Mouse (Mus musculus) Patski (cell line): ENCODE measurements around the gene Fbxl17. TPM values are rescaled to one million over a fixed set of nuclear protein-coding genes. Genes with fewer than 3 reads are reported as not detected.

Experiments used
- ATAC-seq: fragments of 100-300 bp; one replicate; pipeline ENCODE4 v1.8.0; 2021
- CTCF ChIA-PET: fragments of 350-600 bp; sonication (Branson Sonifier 250); formaldehyde crosslinking; loops from one replicate; lab custom pipeline; 2022; ENCODE audit warnings: inconsistent platforms; lab: Charles Lee
- POLR2A ChIA-PET: fragments of 350-600 bp; sonication (Branson Sonifier 250); formaldehyde crosslinking; loops from one replicate; lab custom pipeline; 2022; ENCODE audit warnings: antibody characterized with exemption, inconsistent platforms; lab: Charles Lee
- DNase-seq: peaks from one replicate; pipeline ENCODE4 v3.0.0-alpha.2; 2011; ENCODE audit warnings: low read depth, low spot score
- H3K27me3 ChIP-seq: fragments of 371-371 bp; one replicate; pipeline ENCODE4 v1.5.1; 2021
- CTCF ChIP-seq: fragments of 100-300 bp; IDR thresholded peaks from one replicate; pipeline ENCODE4 v1.5.1; 2021
- in situ Hi-C: fragments of 300-500 bp; cut with MboI; formaldehyde crosslinking; loops from 3 replicates; pipeline ENCODE4 v1.11.1; 2018; ENCODE audit warnings: low pct_unique_long_range_greater_than_20kb, mixed read lengths
- polyA plus RNA-seq: library from polyadenylated mRNA; unstranded; gene quantifications from one replicate; pipeline ENCODE4 v1.2.3, GENCODE M21; 2021

Gene Fbxl17
- polyA plus RNA-seq, 1 experiment from 2014 or later: 28.7 TPM

DNA sequence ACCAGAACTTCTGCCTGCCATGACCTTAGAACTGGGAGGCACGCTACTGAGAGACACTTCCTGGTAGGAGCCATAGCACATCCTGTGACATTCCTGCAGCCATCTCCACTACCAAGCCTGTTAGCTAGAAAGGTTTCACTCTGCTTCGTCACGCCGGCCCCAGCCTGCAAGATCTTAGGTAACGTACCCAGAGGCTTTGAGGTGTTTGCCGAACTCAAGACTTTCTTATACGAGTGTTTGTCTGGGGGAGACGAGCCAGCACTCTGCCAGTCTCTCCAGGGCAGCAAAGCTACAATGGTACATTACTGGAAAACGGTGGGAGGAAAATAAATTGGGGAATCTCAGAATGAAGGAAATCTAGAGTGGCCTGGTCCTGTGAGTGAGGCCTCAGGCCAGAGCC lies 292.1 kb downstream of the Fbxl17 start:
- POLR2A ChIA-PET: no interaction called here
- TF ChIP-seq CTCF: no peak
- CTCF ChIA-PET: no interaction called here
- in situ Hi-C loops: no loop called here
- DNase-seq: no peak
- no peak for ATAC-seq
- H3K27me3 ChIP-seq: no peaks in the 10 kb centered on the region

DNA sequence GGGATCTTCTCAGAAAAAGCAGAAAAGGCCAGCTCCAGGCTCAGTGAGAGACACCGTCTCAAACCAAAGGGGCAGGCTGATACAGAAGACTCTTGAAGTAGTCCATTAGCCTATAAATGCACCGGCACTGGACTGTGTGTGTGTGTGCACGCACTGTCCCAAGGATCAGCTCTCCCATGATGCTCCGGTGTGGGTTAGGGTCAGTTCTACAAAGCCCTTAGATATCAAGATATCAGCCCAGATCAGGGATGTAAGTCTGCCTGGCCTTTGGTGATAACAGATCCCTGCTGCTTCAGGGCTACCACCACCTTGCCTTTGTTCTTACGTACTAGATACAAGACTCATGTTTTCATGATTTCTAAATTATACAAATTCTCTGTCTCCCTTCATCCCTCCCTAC lies 294.5 kb downstream of the Fbxl17 start:
- ATAC-seq (no peak), DNase-seq (no peak)
- in situ Hi-C loops: no loop called here
- ChIA-PET CTCF (no interaction called here), POLR2A (no interaction called here)
- no peaks in the 10 kb centered on the region for H3K27me3 ChIP-seq
- no peak for TF ChIP-seq CTCF

DNA sequence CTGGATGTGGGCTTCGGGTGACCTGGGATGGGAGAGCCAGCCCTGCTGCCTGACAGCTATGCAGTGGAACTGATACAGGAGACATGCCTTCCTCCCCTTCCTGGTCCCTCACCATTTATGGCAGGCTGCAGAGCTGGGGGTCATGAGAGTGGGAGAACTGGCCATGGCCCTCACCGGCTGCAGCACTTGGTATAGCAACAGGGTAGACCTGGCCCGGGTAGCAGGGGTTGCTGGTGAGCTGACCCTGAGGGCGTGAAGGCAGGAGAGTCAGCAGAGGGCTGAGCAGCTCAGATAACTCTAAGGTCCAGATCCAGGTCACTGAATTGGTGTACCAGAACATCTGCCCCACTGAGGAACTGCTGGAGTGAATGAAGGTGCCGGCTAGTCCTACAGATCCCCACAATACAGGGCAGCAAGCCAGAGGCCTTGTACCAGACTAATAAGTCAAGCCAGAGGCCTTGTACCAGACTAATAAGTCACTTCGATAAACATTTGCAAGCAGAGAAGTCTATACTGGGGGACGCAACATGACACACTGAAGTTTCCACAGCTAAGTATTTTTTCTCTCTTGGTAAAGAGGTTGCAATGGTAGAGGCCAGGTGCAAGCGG lies 296.1 kb downstream of the Fbxl17 start:
- no peaks in the 10 kb centered on the region for H3K27me3 ChIP-seq
- no peak for ATAC-seq
- in situ Hi-C loops: no loop called here
- no peak for DNase-seq
- CTCF ChIA-PET: interaction anchor here (0.8 to 1.2 kb wide), 2 partner anchors 19 to 27 kb away, joined by 3 read pairs; no protein-coding TSS in a partner anchor
- POLR2A ChIA-PET: no interaction called here
- TF ChIP-seq CTCF: no peak

DNA sequence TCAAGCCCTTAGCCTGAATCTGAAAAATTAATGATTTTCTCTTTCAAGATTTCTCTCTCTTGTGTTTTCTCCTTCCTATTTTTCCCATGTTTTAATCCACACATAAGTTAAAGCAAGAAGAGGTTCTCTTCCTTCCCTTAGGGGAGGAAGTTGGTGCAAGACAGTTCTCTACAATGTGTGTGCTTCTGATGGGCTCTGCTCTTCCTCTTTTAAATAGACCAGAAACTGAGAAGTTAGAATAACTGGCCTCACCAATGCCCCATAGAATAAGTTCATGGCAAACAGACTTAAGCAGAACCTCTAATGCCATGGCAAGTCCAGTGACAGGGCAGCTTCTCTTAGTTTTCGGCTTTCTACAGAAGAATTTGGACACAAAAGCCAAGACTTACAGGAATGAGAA lies 301.1 kb downstream of the Fbxl17 start:
- POLR2A ChIA-PET: no interaction called here
- H3K27me3 ChIP-seq: no peaks in the 10 kb centered on the region
- in situ Hi-C loops: no loop called here
- no peak for ATAC-seq
- DNase-seq: no peak
- no peak for TF ChIP-seq CTCF
- CTCF ChIA-PET: no interaction called here

- DNase-seq (no peak), ATAC-seq (no peak)
- ChIA-PET CTCF (no interaction called here), POLR2A (no interaction called here)
- H3K27me3 ChIP-seq: no peaks in the 10 kb centered on the region
- in situ Hi-C loops: no loop called here
- no peak for TF ChIP-seq CTCF
Measured at GRCm38 (mm10) chr17:63195496-63195895, 304.3 kb downstream of the Fbxl17 start.

DNA sequence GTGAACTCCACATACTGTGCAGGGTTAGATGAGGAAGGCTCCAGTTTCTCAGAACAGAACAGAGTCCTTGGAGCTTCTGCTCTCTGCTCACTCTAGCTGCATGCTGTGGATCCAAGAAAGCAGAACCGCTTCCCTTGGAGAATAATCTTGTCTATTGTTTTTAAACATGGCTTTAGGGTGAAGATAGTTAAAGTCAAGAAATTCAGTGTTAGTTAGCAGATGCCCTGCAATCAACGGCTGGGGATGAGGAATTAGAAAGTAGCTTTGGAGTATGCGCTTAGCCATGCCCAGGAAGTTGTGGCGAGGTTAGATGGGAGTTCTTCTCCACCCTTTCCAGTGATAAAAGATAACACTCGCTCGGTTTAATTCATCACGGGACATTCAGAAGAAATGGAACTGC lies 306.6 kb downstream of the Fbxl17 start:
- ChIA-PET POLR2A (no interaction called here), CTCF (no interaction called here)
- DNase-seq (no peak), ATAC-seq (no peak)
- no peaks in the 10 kb centered on the region for H3K27me3 ChIP-seq
- in situ Hi-C loops: no loop called here
- no peak for TF ChIP-seq CTCF

DNA sequence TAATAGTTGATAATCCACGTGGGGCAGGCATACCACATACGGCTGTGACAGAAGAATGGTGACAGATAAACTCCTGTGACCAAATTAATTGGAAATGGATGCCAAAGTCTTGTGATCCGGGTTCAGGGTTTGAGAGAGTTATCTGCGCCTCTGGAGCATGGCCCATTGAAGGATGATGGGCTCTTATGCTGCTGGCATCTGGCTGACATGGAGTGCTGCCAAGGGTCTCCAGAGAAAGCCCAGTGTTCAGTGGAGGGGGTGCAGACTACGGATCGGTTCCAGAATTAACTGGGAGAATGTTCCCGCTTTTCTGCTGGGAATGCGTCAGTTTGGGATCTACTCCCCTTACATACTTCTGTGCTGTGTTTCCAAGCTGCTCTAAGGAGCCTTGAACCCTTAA lies 308.5 kb downstream of the Fbxl17 start:
- POLR2A ChIA-PET: no interaction called here
- H3K27me3 ChIP-seq: no peaks in the 10 kb centered on the region
- in situ Hi-C loops: no loop called here
- CTCF ChIA-PET: no interaction called here
- no peak for TF ChIP-seq CTCF
- ATAC-seq: no peak
- no peak for DNase-seq

GRCm38 (mm10) chr17:63189274-63189673 lies 310.5 kb downstream of the Fbxl17 start:
- ChIA-PET CTCF (no interaction called here), POLR2A (no interaction called here)
- ATAC-seq (no peak), DNase-seq (no peak)
- H3K27me3 ChIP-seq: no peaks in the 10 kb centered on the region
- no peak for TF ChIP-seq CTCF
- in situ Hi-C loops: no loop called here

DNA sequence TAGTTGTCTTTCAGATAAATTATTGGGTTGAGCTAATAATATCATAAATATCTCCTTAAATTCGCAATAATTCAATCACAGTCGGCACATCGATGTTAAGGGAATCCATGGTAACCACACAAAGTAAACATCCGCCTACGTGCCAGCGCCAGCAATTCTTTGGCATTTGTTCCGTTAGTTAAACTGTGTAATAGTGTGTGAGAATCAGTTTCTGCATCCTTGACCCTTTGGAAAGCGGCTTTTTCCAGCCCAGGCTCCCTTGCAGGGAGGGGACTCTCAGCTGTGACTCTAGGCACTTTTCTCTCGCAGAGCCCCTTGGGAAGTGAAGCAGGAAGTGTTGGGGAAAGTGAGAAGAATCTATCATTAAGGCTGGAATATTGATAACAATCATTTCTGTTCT lies 314.3 kb downstream of the Fbxl17 start:
- TF ChIP-seq CTCF: no peak
- ChIA-PET CTCF (interaction anchor here (1.0 to 2.5 kb wide), 3 partner anchors 11 to 18 kb away, joined by 3 to 6 read pairs (median 3); no protein-coding TSS in a partner anchor), POLR2A (no interaction called here)
- no peak for ATAC-seq
- no peak for DNase-seq
- in situ Hi-C loops: no loop called here
- H3K27me3 ChIP-seq: no peaks in the 10 kb centered on the region

- ChIA-PET POLR2A (no interaction called here), CTCF (interaction anchor here (1.0 to 2.5 kb wide), 4 partner anchors 10 to 46 kb away, joined by 3 to 6 read pairs (median 4); no protein-coding TSS in a partner anchor)
- DNase-seq (no peak), ATAC-seq (no peak)
- no peaks in the 10 kb centered on the region for H3K27me3 ChIP-seq
- in situ Hi-C loops: no loop called here
- no peak for TF ChIP-seq CTCF
Measured at GRCm38 (mm10) chr17:63184844-63185504, 314.8 kb downstream of the Fbxl17 start.

DNA sequence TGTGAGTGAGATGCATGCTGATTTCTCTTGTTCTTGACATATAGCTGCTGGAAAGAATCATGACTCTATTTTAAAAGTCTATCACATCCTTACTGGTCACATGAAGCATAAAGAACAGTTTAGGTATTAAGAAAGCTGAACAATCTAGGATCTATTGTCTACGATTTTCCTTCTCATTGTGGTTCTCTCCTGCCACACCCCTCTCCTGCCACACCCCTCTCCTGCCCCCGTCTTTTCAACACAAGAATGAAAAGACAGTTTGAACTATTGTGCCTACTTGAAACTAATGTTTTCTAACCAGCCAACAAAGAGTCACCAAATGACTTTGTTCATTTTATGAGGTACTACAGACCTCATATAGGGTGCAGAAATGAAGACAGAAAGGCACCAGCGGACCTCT lies 316.4 kb downstream of the Fbxl17 start:
- ATAC-seq: no peak
- DNase-seq: no peak
- in situ Hi-C loops: no loop called here

More for the DNA sequence above, 316.4 kb downstream of the Fbxl17 start:
- POLR2A ChIA-PET: no interaction called here
- no peak for TF ChIP-seq CTCF
- CTCF ChIA-PET: interaction anchor here (1.1 kb wide), 1 partner anchor 44 kb away, joined by 4 read pairs; no protein-coding TSS in a partner anchor
- no peaks in the 10 kb centered on the region for H3K27me3 ChIP-seq
